Mouse (Mus musculus) liver, embryonic 14.5 days (tissue): ENCODE measurements around the gene Strn4.

Experiments
- CTCF ChIP-seq: IDR thresholded peaks from 2 replicates; pipeline ENCODE4 v1.5.1; 2016; ENCODE audit warnings: antibody characterized with exemption, low read depth, control low read depth
- EP300 ChIP-seq: IDR thresholded peaks from 2 replicates; pipeline ENCODE4 v1.6.1; 2016; ENCODE audit warnings: antibody characterized with exemption, low read depth

DNA sequence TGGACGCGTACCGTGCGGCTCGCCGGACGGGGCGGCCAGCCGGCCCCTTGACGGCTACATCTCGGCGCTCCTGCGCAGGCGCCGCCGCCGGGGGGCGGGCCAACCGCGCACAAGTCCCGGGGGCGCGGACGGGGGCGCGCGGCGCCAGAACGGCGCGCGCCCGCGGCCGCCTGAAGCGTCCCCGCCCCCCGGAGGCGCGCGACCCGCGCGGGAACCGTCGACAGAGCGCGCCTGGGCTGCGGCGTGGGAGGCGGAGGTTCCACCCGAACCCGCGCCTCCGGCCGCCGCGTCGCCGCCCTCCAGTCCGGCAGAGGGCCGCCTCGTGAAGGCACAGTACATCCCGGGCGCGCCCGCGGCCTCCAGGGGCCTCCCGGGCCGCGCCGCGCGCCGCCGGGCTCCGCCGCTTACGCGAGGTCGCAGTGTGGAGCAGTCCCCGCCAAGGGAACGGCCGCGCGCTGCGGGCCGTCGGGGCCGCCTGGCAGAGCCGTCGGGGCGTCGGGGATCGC, 69.6 kb downstream of the Strn4 start:
- TF ChIP-seq CTCF (no peak), EP300 (no peak)
